Mouse (Mus musculus): Measurements from ENCODE around the gene Ucn3. TPM values are rescaled to one million over a fixed set of nuclear protein-coding genes. Genes with fewer than 3 reads are reported as not detected.
A peak's percentile ranks its signal among the peaks of the same experiment; 100 is the strongest.

Ucn3 gene
- 0.15 TPM in 1 of 2 replicates, not detected in the other for polyA plus RNA-seq (2014; fragmentation: Nextera tagmentation; extraction: Ambion mirVana)

DNA sequence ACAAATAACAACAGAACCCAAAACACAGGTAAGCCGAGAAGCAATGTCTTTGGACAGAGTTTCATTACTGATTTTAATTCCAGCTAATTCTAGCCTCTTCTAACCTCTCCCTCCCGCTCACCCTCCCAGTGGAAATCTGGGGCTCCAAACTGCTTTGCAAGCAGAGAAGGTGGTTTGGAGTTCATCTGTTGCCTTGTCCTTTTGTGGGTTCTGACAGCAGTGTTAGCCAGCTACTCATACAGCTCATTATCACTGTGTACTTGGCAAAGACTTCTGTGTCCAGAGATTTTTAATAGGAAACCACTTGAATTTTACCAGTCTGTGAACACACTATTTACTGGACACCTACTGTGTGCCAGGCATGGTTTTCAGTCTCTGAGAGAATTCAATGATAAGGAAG lies at the start of gene Ucn3:
Gene Ucn3 (minus strand): TSS at position 101 of the 400 bp plus-strand sequence.
- Histone ChIP-seq H3K4me3 (ENCODE audit: low read depth, low read length) (no peak within 1 kb of the TSS), H3K9ac (ENCODE audit: low read length) (no peak within 1 kb of the TSS), H3K27ac (ENCODE audit: low read depth, low read length) (no peak within 1 kb of the TSS), H3K9me3 (replicated peaks; ENCODE audit: control insufficient read depth, low read length) (no peaks in the 10 kb centered on the region), H3K4me2 (ENCODE audit: low read length) (no peak within 1 kb of the TSS), H3K4me1 (ENCODE audit: control insufficient read depth, insufficient read depth, low read length) (no peaks in the 10 kb centered on the region), H3K27me3 (replicated peaks; ENCODE audit: control insufficient read depth, insufficient read depth, low read length) (no peaks in the 10 kb centered on the region), H3K36me3 (ENCODE audit: control insufficient read depth, insufficient read depth, low read length) (no peaks in the 10 kb centered on the region)
- DNase-seq (ENCODE audit: low spot score) (no peak), ATAC-seq (no peak)
- WGBS, result 58% methylated on average over 2 of the region's 2 CpGs

DNA sequence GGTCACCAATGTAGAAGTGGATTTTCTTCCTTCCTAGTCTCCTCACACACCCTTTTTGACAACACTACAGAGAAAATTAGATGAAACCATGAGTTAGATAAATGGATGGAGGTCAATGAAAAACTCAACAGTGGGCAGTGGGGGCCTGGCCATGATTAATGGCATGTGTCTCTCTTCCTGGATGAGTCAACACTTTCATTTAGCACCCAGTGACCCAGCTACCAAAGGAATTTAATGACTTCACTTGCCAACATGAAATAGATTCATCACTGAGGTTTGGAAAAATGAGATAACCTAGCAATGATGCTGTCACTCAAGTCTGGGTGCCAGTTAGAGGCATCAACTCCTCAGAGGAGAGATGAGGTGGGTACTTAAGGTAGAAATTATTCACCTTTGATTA lies 46.9 kb upstream of the Ucn3 start:
- Histone ChIP-seq H3K27me3 (replicated peaks; ENCODE audit: control insufficient read depth, insufficient read depth, low read length) (no peaks in the 10 kb centered on the region), H3K9ac (ENCODE audit: low read length) (no peak overlapping the region), H3K4me3 (ENCODE audit: low read depth, low read length) (no peak overlapping the region), H3K4me2 (ENCODE audit: low read length) (no peak overlapping the region), H3K4me1 (ENCODE audit: control insufficient read depth, insufficient read depth, low read length) (no peaks in the 10 kb centered on the region), H3K27ac (ENCODE audit: low read depth, low read length) (no peak overlapping the region), H3K36me3 (ENCODE audit: control insufficient read depth, insufficient read depth, low read length) (no peaks in the 10 kb centered on the region), H3K9me3 (replicated peaks; ENCODE audit: control insufficient read depth, low read length) (no peaks in the 10 kb centered on the region)
- ATAC-seq (no peak), DNase-seq (ENCODE audit: low spot score) (no peak)

DNA sequence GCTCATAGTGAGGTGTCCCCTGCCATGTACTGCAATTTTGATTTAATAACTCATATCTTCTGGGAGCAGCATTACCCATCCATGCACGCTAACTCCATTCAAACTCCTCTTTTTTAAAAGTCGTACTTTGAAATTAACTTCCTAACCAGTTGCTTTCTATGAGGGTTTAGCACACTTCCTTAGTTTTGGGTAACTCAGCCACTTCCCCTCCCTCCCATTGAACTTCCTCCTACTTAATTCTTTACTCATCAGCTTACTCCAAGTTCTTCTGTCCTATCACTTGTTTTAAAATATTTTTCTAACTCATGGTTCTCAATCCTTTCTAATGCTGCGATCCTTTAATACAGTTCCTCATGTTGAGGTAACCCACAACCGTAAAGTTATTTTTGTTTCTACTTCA lies 23.7 kb upstream of the Ucn3 start:
- Histone ChIP-seq H3K4me1 (ENCODE audit: control insufficient read depth, insufficient read depth, low read length) (no peaks in the 10 kb centered on the region), H3K27ac (ENCODE audit: low read depth, low read length) (no peak overlapping the region), H3K9me3 (replicated peaks; ENCODE audit: control insufficient read depth, low read length) (no peaks in the 10 kb centered on the region), H3K4me3 (ENCODE audit: low read depth, low read length) (no peak overlapping the region), H3K36me3 (ENCODE audit: control insufficient read depth, insufficient read depth, low read length) (no peaks in the 10 kb centered on the region), H3K9ac (ENCODE audit: low read length) (no peak overlapping the region), H3K27me3 (replicated peaks; ENCODE audit: control insufficient read depth, insufficient read depth, low read length) (no peaks in the 10 kb centered on the region), H3K4me2 (ENCODE audit: low read length) (no peak overlapping the region)
- DNase-seq (ENCODE audit: low spot score) (no peak), ATAC-seq (no peak)
- 92% methylated on average over 4 of the region's 4 CpGs for WGBS

DNA sequence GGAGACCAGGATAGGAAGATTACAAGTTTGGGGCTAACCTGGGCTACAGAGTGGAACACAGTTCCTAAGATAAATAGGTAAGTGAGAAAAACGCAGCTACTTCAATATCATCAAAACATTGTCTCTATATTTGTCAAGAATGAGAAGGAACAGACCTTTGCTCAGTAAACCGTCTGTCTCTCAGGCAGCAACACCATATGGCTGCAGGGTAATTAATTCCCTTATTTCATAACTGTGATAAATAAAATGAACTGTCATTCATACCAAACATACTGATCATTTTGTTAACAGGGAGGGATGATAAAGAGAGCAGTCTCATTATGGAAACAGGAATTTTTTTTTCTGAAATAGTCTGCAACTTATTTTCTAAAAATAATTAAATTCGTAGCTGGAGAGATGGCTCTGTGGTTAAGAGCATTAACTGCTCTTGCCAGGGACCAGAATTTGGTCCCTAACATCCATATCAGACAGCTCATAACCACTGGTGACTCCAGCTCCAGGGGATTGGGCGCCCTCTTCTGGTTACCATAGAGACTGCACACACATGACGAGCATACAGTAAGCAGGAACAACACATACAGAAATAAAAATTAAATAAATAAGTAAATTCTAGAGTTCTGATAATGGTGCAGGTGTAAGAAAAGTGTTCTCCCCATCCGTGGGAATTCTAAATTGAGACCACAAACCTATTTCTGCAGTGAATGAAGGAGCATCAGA lies 6.2 kb upstream of the Ucn3 start:
- H3K36me3 ChIP-seq (ENCODE audit: control insufficient read depth, insufficient read depth, low read length), result no peaks in the 10 kb centered on the region
- no peak overlapping the region for H3K4me3 ChIP-seq (ENCODE audit: low read depth, low read length)
- peak; percentile 55; the same call in 1 of the 2 replicates for ATAC-seq
- no peak overlapping the region for H3K4me2 ChIP-seq (ENCODE audit: low read length)
- H3K9ac ChIP-seq (ENCODE audit: low read length), result no peak overlapping the region
- no peak overlapping the region for H3K27ac ChIP-seq (ENCODE audit: low read depth, low read length)
- no peaks in the 10 kb centered on the region for H3K4me1 ChIP-seq (ENCODE audit: control insufficient read depth, insufficient read depth, low read length)
- 82% methylated on average over 6 of the region's 6 CpGs for WGBS
- H3K27me3 ChIP-seq (replicated peaks; ENCODE audit: control insufficient read depth, insufficient read depth, low read length), result no peaks in the 10 kb centered on the region
- no peaks in the 10 kb centered on the region for H3K9me3 ChIP-seq (replicated peaks; ENCODE audit: control insufficient read depth, low read length)
- DNase-seq (ENCODE audit: low spot score), result peak; percentile 54

DNA sequence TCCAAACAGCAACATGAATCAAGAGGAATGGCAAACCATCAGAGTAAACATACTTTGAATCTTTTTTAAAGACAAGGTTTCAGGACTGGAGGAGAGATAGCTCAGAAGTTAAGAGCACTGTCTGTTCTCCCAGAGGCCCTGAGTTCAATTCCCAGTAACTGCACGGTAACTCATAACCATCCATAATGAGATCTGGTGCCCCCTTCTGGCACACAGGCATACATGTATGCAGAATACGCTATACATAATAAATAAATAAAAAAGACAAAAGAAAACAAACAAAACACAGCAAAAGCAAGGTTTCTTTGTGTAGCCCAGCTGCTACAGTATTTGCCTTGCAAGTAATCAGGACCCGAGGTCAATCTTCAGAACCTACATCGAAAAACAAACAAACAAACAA lies 4.3 kb upstream of the Ucn3 start:
- H3K9me3 ChIP-seq (replicated peaks; ENCODE audit: control insufficient read depth, low read length), result no peaks in the 10 kb centered on the region
- H3K4me2 ChIP-seq (ENCODE audit: low read length), result no peak overlapping the region
- no peak overlapping the region for H3K9ac ChIP-seq (ENCODE audit: low read length)
- no peaks in the 10 kb centered on the region for H3K4me1 ChIP-seq (ENCODE audit: control insufficient read depth, insufficient read depth, low read length)
- DNase-seq (ENCODE audit: low spot score) (no peak), ATAC-seq (no peak)
- H3K36me3 ChIP-seq (ENCODE audit: control insufficient read depth, insufficient read depth, low read length), result no peaks in the 10 kb centered on the region
- no peak overlapping the region for H3K27ac ChIP-seq (ENCODE audit: low read depth, low read length)
- no peak overlapping the region for H3K4me3 ChIP-seq (ENCODE audit: low read depth, low read length)
- WGBS, result 90% methylated on average over 4 of the region's 4 CpGs
- no peaks in the 10 kb centered on the region for H3K27me3 ChIP-seq (replicated peaks; ENCODE audit: control insufficient read depth, insufficient read depth, low read length)

DNA sequence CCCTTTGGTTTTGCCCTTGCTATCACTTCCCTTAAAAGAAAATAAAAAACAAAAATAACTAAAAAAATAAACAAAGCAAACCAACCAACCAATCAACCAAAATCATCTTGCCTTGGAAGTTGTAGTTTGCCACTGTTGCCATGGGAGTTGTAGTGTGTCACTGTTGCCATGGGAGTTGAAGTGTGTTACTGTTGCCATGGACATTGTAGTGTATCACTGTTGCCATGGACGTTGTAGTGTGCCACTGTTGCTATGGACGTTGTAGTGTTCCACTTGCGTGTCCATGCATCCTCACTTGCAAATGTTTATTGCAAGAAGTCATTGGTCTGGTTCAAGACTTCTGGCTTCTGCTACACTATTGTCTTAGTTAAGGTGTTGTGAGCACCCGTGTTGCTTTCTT lies 2.1 kb upstream of the Ucn3 start:
- no peaks in the 10 kb centered on the region for H3K27me3 ChIP-seq (replicated peaks; ENCODE audit: control insufficient read depth, insufficient read depth, low read length)
- H3K9ac ChIP-seq (ENCODE audit: low read length), result no peak overlapping the region
- H3K9me3 ChIP-seq (replicated peaks; ENCODE audit: control insufficient read depth, low read length), result no peaks in the 10 kb centered on the region
- H3K27ac ChIP-seq (ENCODE audit: low read depth, low read length), result no peak overlapping the region
- DNase-seq (ENCODE audit: low spot score) (no peak), ATAC-seq (no peak)
- H3K4me2 ChIP-seq (ENCODE audit: low read length), result no peak overlapping the region
- H3K4me1 ChIP-seq (ENCODE audit: control insufficient read depth, insufficient read depth, low read length), result no peaks in the 10 kb centered on the region
- H3K4me3 ChIP-seq (ENCODE audit: low read depth, low read length), result no peak overlapping the region
- whole genome bisulfite sequencing, result 94% methylated on average over 4 of the region's 4 CpGs
- no peaks in the 10 kb centered on the region for H3K36me3 ChIP-seq (ENCODE audit: control insufficient read depth, insufficient read depth, low read length)

DNA sequence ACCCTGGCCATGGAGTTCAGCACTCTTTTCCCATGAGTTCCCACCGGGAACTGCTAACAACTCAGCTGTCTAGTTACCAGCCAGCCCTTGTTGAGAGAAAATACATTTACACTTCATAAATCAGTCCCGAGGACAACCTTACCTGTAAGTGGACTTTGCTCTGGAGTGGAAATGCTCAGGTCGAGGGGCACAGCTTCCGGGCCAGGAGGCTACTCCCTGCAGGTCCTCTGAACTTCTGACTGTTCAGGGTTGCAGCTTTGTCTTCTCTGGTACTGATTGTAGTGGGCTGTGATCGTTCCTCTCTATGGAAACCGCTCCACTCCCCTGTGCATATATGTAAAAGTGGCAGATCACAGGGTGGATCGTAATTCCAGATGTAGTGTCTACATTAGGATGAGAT lies 450 bp downstream of the Ucn3 start:
- Histone ChIP-seq H3K4me1 (ENCODE audit: control insufficient read depth, insufficient read depth, low read length) (no peaks in the 10 kb centered on the region), H3K4me2 (ENCODE audit: low read length) (no peak overlapping the region), H3K27ac (ENCODE audit: low read depth, low read length) (no peak overlapping the region), H3K36me3 (ENCODE audit: control insufficient read depth, insufficient read depth, low read length) (no peaks in the 10 kb centered on the region), H3K9me3 (replicated peaks; ENCODE audit: control insufficient read depth, low read length) (no peaks in the 10 kb centered on the region), H3K27me3 (replicated peaks; ENCODE audit: control insufficient read depth, insufficient read depth, low read length) (no peaks in the 10 kb centered on the region), H3K9ac (ENCODE audit: low read length) (no peak overlapping the region), H3K4me3 (ENCODE audit: low read depth, low read length) (no peak overlapping the region)
- ATAC-seq (no peak), DNase-seq (ENCODE audit: low spot score) (no peak)
- 80% methylated on average over 7 of the region's 7 CpGs for WGBS

DNA sequence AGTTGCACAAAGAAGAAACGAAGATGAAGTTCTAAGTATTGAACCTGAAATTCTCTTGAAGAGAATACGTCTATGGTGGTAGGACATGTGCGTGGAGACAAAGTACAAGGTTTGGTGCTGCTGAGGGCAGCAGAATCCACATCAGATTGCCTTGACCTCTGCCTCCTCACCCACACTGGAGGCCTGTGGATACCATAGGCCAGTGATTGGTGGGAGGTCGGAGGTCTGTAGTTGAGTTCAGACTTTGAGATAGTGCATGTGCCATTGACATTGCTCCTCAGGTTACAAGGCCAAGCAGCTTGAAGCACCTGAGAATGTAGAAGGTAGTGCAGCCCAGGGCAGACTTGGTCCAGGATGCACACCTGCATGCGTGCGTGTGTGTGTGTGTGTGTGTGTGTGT lies 19.1 kb downstream of the Ucn3 start:
- no peak overlapping the region for H3K9ac ChIP-seq (ENCODE audit: low read length)
- no peak overlapping the region for H3K4me3 ChIP-seq (ENCODE audit: low read depth, low read length)
- no peaks in the 10 kb centered on the region for H3K9me3 ChIP-seq (replicated peaks; ENCODE audit: control insufficient read depth, low read length)
- no peak overlapping the region for H3K27ac ChIP-seq (ENCODE audit: low read depth, low read length)
- H3K4me1 ChIP-seq (ENCODE audit: control insufficient read depth, insufficient read depth, low read length), result no peaks in the 10 kb centered on the region
- WGBS, result 98% methylated on average over 6 of the region's 6 CpGs
- H3K4me2 ChIP-seq (ENCODE audit: low read length), result no peak overlapping the region
- DNase-seq (ENCODE audit: low spot score), result no peak
- ATAC-seq, result no peak
- H3K36me3 ChIP-seq (ENCODE audit: control insufficient read depth, insufficient read depth, low read length), result no peaks in the 10 kb centered on the region
- H3K27me3 ChIP-seq (replicated peaks; ENCODE audit: control insufficient read depth, insufficient read depth, low read length), result no peaks in the 10 kb centered on the region

DNA sequence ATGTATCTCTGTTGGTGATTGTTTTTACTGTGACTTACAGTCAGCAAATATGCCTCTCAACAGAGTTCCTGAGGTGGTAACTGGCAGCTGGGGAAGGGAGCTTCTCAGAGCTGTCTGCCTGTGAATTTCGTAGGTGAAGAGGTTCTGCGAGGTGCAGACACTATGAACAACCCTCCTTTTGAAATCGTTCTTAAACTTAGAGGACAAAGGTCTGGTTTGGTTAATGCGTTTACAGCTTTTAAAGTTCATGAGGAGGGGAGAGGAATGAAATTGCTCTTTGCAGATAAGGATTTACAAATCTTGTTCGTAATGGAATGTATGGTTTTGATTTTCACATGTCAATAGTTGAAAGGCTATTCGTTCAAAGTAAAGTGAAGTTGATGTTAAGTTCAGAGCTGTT lies 19.5 kb downstream of the Ucn3 start:
- no peaks in the 10 kb centered on the region for H3K27me3 ChIP-seq (replicated peaks; ENCODE audit: control insufficient read depth, insufficient read depth, low read length)
- H3K9ac ChIP-seq (ENCODE audit: low read length), result no peak overlapping the region
- H3K36me3 ChIP-seq (ENCODE audit: control insufficient read depth, insufficient read depth, low read length), result no peaks in the 10 kb centered on the region
- ATAC-seq (no peak), DNase-seq (ENCODE audit: low spot score) (no peak)
- no peak overlapping the region for H3K4me3 ChIP-seq (ENCODE audit: low read depth, low read length)
- no peak overlapping the region for H3K4me2 ChIP-seq (ENCODE audit: low read length)
- H3K4me1 ChIP-seq (ENCODE audit: control insufficient read depth, insufficient read depth, low read length), result no peaks in the 10 kb centered on the region
- WGBS, result 88% methylated on average over 6 of the region's 6 CpGs
- no peak overlapping the region for H3K27ac ChIP-seq (ENCODE audit: low read depth, low read length)
- no peaks in the 10 kb centered on the region for H3K9me3 ChIP-seq (replicated peaks; ENCODE audit: control insufficient read depth, low read length)
